Mouse (Mus musculus) midbrain, embryonic 13.5 days (tissue): ENCODE data around the gene Prkd1. TPM values are rescaled to one million over a fixed set of nuclear protein-coding genes. Genes with fewer than 3 reads are reported as not detected.

Source experiments
- ATAC-seq: fragments of 200-750 bp; cut with Nextera tagmentation; 2 replicates; pipeline ENCODE4 v1.8.0; 2017; ENCODE audit warnings: mild to moderate bottlenecking, moderate TSS enrichment, moderate library complexity
- H3K27ac ChIP-seq: fragments of 300-500 bp; sonication (generic); 2 replicates; pipeline ENCODE4 v1.5.1; 2015; ENCODE audit warnings: inconsistent platforms, mild to moderate bottlenecking, moderate library complexity
- H3K27me3 ChIP-seq: fragments of 300-500 bp; sonication (generic); 2 replicates; pipeline ENCODE4 v1.6.1; 2015; ENCODE audit warnings: mild to moderate bottlenecking, inconsistent platforms
- H3K36me3 ChIP-seq: fragments of 300-500 bp; sonication (generic); 2 replicates; pipeline ENCODE4 v1.6.1; 2015; ENCODE audit warnings: mild to moderate bottlenecking, inconsistent platforms
- H3K4me1 ChIP-seq: fragments of 300-500 bp; sonication (generic); replicated peaks from 2 replicates; pipeline ENCODE4 v1.6.1; 2015; ENCODE audit warnings: inconsistent platforms
- H3K4me2 ChIP-seq: fragments of 300-500 bp; sonication (generic); replicated peaks from 2 replicates; pipeline ENCODE4 v1.6.1; 2015; ENCODE audit warnings: moderate library complexity, mild to moderate bottlenecking, inconsistent platforms
- H3K4me3 ChIP-seq: fragments of 300-500 bp; sonication (generic); replicated peaks from 2 replicates; pipeline ENCODE4 v1.5.1; 2015; ENCODE audit warnings: mild to moderate bottlenecking, inconsistent platforms
- H3K9ac ChIP-seq: fragments of 300-500 bp; sonication (generic); replicated peaks from 2 replicates; pipeline ENCODE4 v1.6.1; 2015; ENCODE audit warnings: mild to moderate bottlenecking, inconsistent platforms
- H3K9me3 ChIP-seq: fragments of 300-500 bp; sonication (generic); 2 replicates; pipeline ENCODE4 v1.6.1; 2016; ENCODE audit warnings: mild to moderate bottlenecking, inconsistent platforms
- WGBS: fragments of 180-500 bp; shearing (Covaris S2); methylation state at CpG from one replicate; pipeline ENCODE4 v1.1.7; 2015; 5-methylcytosine and 5-hydroxymethylcytosine counted together
- polyA plus RNA-seq: library from polyadenylated mRNA; unstranded; fragments of >200 nt; fragmentation: Nextera tagmentation; extraction: Ambion mirVana; gene quantifications from 2 replicates; pipeline ENCODE4 v1.2.1, GENCODE M21; 2015

Gene Prkd1
- polyA plus RNA-seq, 1 experiment from 2014 or later = 2.3 TPM

- H3K4me1 ChIP-seq = peaks cover 4% of the 10 kb centered on the region; the same call in 1 of the 2 replicates
- H3K4me2 ChIP-seq = no peak overlapping the region
- no peak overlapping the region for H3K9ac ChIP-seq
- WGBS = 46% methylated on average over 2 of the region's 2 CpGs
- peaks cover 18% of the 10 kb centered on the region for H3K27me3 ChIP-seq
- H3K36me3 ChIP-seq = no peaks in the 10 kb centered on the region
- no peaks in the 10 kb centered on the region for H3K9me3 ChIP-seq
- H3K27ac ChIP-seq = no peak overlapping the region
- no peak overlapping the region for H3K4me3 ChIP-seq
- peak; percentile 55; the same call in 1 of the 2 replicates for ATAC-seq
Measured at GRCm38 (mm10) chr12:50296067-50296466, 352.8 kb downstream of the Prkd1 start.

GRCm38 (mm10) chr12:50295549-50295948 lies 353.3 kb downstream of the Prkd1 start:
- Histone ChIP-seq H3K4me1 (peaks cover 4% of the 10 kb centered on the region; the same call in 1 of the 2 replicates), H3K4me2 (no peak overlapping the region), H3K36me3 (no peaks in the 10 kb centered on the region), H3K27ac (no peak overlapping the region), H3K4me3 (no peak overlapping the region), H3K27me3 (peaks cover 18% of the 10 kb centered on the region), H3K9ac (no peak overlapping the region), H3K9me3 (no peaks in the 10 kb centered on the region)
- 10% methylated on average over 2 of the region's 2 CpGs for WGBS
- peak; percentile 89 for ATAC-seq

- ATAC-seq = no peak
- H3K9me3 ChIP-seq = no peaks in the 10 kb centered on the region
- H3K4me3 ChIP-seq = no peak overlapping the region
- H3K27ac ChIP-seq = no peak overlapping the region
- H3K36me3 ChIP-seq = no peaks in the 10 kb centered on the region
- 78% methylated on average over 3 of the region's 3 CpGs for WGBS
- no peak overlapping the region for H3K9ac ChIP-seq
- no peak overlapping the region for H3K4me2 ChIP-seq
- peaks cover 4% of the 10 kb centered on the region; the same call in 1 of the 2 replicates for H3K4me1 ChIP-seq
- H3K27me3 ChIP-seq = no peaks in the 10 kb centered on the region
Measured at GRCm38 (mm10) chr12:50292834-50293233, 356.1 kb downstream of the Prkd1 start.
